Mouse (Mus musculus): ENCODE measurements around the gene Ddx39b.
"Not testable (repeated sequence)": the region's sequence is repeated elsewhere in the genome, so short reads cannot be mapped to it uniquely, and the experiment has no call there.

The Ddx39b gene

GRCm38 (mm10) chr17:35262664-35263522 lies 21.3 kb downstream of the Ddx39b start, which contains the start of gene H2-D1:
Gene H2-D1, plus strand, starts transcription at chr17:35262730.
- DNase-seq (ENCODE audit: low read depth, low spot score): no peak

GRCm38 (mm10) chr17:35263523-35263883 lies 22.0 kb downstream of the Ddx39b start:
- DNase-seq (ENCODE audit: low read depth, low spot score): no peak

- no peak for DNase-seq (ENCODE audit: low read depth, low spot score)
These were observed 26.0 kb downstream of the Ddx39b start for GRCm38 (mm10) chr17:35267399-35268086.

- no peak for DNase-seq (ENCODE audit: low read depth, low spot score)
These were observed 28.3 kb downstream of the Ddx39b start for GRCm38 (mm10) chr17:35269653-35270347.

- no peak for DNase-seq (ENCODE audit: low read depth, low spot score)
These were observed 30.7 kb downstream of the Ddx39b start for GRCm38 (mm10) chr17:35272249-35272648.

GRCm38 (mm10) chr17:35274770-35275169 lies 33.2 kb downstream of the Ddx39b start:
- DNase-seq (ENCODE audit: low read depth, low spot score): no peak

- no peak for DNase-seq (ENCODE audit: low read depth, low spot score)
These were observed 34.8 kb downstream of the Ddx39b start for GRCm38 (mm10) chr17:35276304-35276864.

GRCm38 (mm10) chr17:35278049-35278448 lies 36.5 kb downstream of the Ddx39b start:
- no peak for DNase-seq (ENCODE audit: low read depth, low spot score)

GRCm38 (mm10) chr17:35278957-35279688 lies 37.6 kb downstream of the Ddx39b start:
- DNase-seq (ENCODE audit: low read depth, low spot score): no peak

GRCm38 (mm10) chr17:35280276-35280675 lies 38.7 kb downstream of the Ddx39b start:
- no peak for DNase-seq (ENCODE audit: low read depth, low spot score)

GRCm38 (mm10) chr17:35285431-35285830 lies 43.9 kb downstream of the Ddx39b start:
- DNase-seq (ENCODE audit: low read depth, low spot score): no peak

- DNase-seq (ENCODE audit: low read depth, low spot score): not testable (repeated sequence)
These were observed 54.2 kb downstream of the Ddx39b start for GRCm38 (mm10) chr17:35295796-35296195.

GRCm38 (mm10) chr17:35300261-35300945 lies 58.9 kb downstream of the Ddx39b start:
- DNase-seq (ENCODE audit: low read depth, low spot score): not testable (repeated sequence)

GRCm38 (mm10) chr17:35301645-35302258 lies 60.2 kb downstream of the Ddx39b start:
- peak; percentile 48 for DNase-seq (ENCODE audit: low read depth, low spot score)

GRCm38 (mm10) chr17:35303271-35303670 lies 61.7 kb downstream of the Ddx39b start:
- no peak for DNase-seq (ENCODE audit: low read depth, low spot score)
